Mouse (Mus musculus) MEL (cell line): ENCODE results near the gene Col4a1. TPM values are rescaled to one million over a fixed set of nuclear protein-coding genes. Genes with fewer than 3 reads are reported as not detected.

Experiments
- DNase-seq: peaks from one replicate; pipeline ENCODE4 v3.0.0; 2011; ENCODE audit warnings: low read depth, low spot score
- H3K27ac ChIP-seq: 2 replicates; pipeline ENCODE4 v1.5.1; 2012; ENCODE audit warnings: low read depth, mild to moderate bottlenecking, control low read depth, low read length, moderate library complexity; ENCODE audit not compliant: control insufficient read depth
- H3K27me3 ChIP-seq, 2 experiments: fragments of 150-350 bp in 1 of 2; sonication (generic) in 1 of 2; 2 replicates each; pipeline ENCODE4 v1.6.1; 2012; ENCODE audit warnings: low read length in 2 of 2, mild to moderate bottlenecking in 2 of 2, improper control_type of control experiment in 1 of 2, moderate library complexity in 1 of 2; ENCODE audit not compliant: insufficient read depth in 2 of 2, control insufficient read depth in 1 of 2
- H3K36me3 ChIP-seq, 2 experiments: 2 replicates each; pipeline ENCODE4 v1.6.1; 2012 to 2014; ENCODE audit warnings: low read length in 2 of 2, improper control_type of control experiment in 1 of 2, inconsistent platforms in 1 of 2, mild to moderate bottlenecking in 1 of 2; ENCODE audit not compliant: insufficient read depth in 2 of 2, control insufficient read depth in 1 of 2
- H3K4me1 ChIP-seq, 2 experiments: fragments of 150-350 bp in 1 of 2; sonication (generic) in 1 of 2; 2 replicates each; pipeline ENCODE4 v1.6.1; 2012; ENCODE audit warnings: low read length in 2 of 2, improper control_type of control experiment in 1 of 2, mild to moderate bottlenecking in 1 of 2; ENCODE audit not compliant: insufficient read depth in 2 of 2, control insufficient read depth in 1 of 2
- H3K4me3 ChIP-seq, 2 experiments: fragments of 150-350 bp in 1 of 2; sonication (generic) in 1 of 2; 2 replicates each; pipeline ENCODE4 v1.5.1; 2012; ENCODE audit warnings: low read depth in 2 of 2, low read length in 2 of 2, mild to moderate bottlenecking in 2 of 2, moderate library complexity in 2 of 2, control low read depth in 1 of 2, improper control_type of control experiment in 1 of 2; ENCODE audit not compliant: control insufficient read depth in 1 of 2, insufficient read depth in 1 of 2
- H3K79me2 ChIP-seq: 2 replicates; pipeline ENCODE4 v1.6.1; 2012; ENCODE audit warnings: mild to moderate bottlenecking, low read length, moderate library complexity; ENCODE audit not compliant: control insufficient read depth, poor library complexity, insufficient read depth
- H3K9ac ChIP-seq: 2 replicates; pipeline ENCODE4 v1.6.1; 2012; ENCODE audit warnings: low read depth, mild to moderate bottlenecking, control low read depth, low read length, moderate library complexity; ENCODE audit not compliant: control insufficient read depth, poor library complexity, severe bottlenecking
- H3K9me3 ChIP-seq: fragments of 150-350 bp; sonication (generic); replicated peaks from 2 replicates; pipeline ENCODE4 v1.6.1; 2012; ENCODE audit warnings: mild to moderate bottlenecking, low read length, improper control_type of control experiment, moderate library complexity; ENCODE audit not compliant: insufficient read depth
- BHLHE40 ChIP-seq: IDR thresholded peaks from 2 replicates; pipeline ENCODE4 v1.6.1; 2012; ENCODE audit warnings: low read depth, mild to moderate bottlenecking, inconsistent platforms, low read length, improper control_type of control experiment, borderline replicate concordance
- CHD1 ChIP-seq: IDR thresholded peaks from 2 replicates; pipeline ENCODE4 v1.6.1; 2012; ENCODE audit warnings: low read depth, mild to moderate bottlenecking, inconsistent platforms, low read length, improper control_type of control experiment
- CHD2 ChIP-seq: IDR thresholded peaks from 2 replicates; pipeline ENCODE4 v1.6.1; 2011; ENCODE audit warnings: low read length, improper control_type of control experiment
- CTCF ChIP-seq, 3 experiments: IDR thresholded peaks in 2 of 3; conservative IDR thresholded peaks in 1 of 3; 2 replicates each; pipeline ENCODE4 v1.5.1; 2011 to 2012; ENCODE audit warnings: low read length in 3 of 3, low read depth in 2 of 3, mild to moderate bottlenecking in 2 of 3, improper control_type of control experiment in 1 of 3, inconsistent platforms in 1 of 3, mixed read lengths in 1 of 3, moderate library complexity in 1 of 3; ENCODE audit not compliant: control insufficient read depth in 1 of 3, insufficient read depth in 1 of 3, poor library complexity in 1 of 3, severe bottlenecking in 1 of 3
- ELF1 ChIP-seq: IDR thresholded peaks from 2 replicates; pipeline ENCODE4 v1.6.1; 2014; ENCODE audit warnings: low read depth, mild to moderate bottlenecking, inconsistent platforms, low read length, improper control_type of control experiment, moderate library complexity
- EP300 ChIP-seq, 2 experiments: IDR thresholded peaks; 2 replicates each; pipeline ENCODE4 v1.6.1; 2011; ENCODE audit warnings: improper control_type of control experiment in 2 of 2, low read length in 2 of 2, low read depth in 1 of 2, mild to moderate bottlenecking in 1 of 2
- ETS1 ChIP-seq: IDR thresholded peaks from 2 replicates; pipeline ENCODE4 v1.6.1; 2012; ENCODE audit warnings: low read depth, mild to moderate bottlenecking, inconsistent platforms, low read length, improper control_type of control experiment, moderate library complexity
- GATA1 ChIP-seq: IDR thresholded peaks from 2 replicates; pipeline ENCODE4 v1.6.1; 2011; ENCODE audit warnings: low read depth, low read length, improper control_type of control experiment
- MAX ChIP-seq: IDR thresholded peaks from 2 replicates; pipeline ENCODE4 v1.6.1; 2011; ENCODE audit warnings: low read length, improper control_type of control experiment
- MXI1 ChIP-seq: IDR thresholded peaks from 2 replicates; pipeline ENCODE4 v1.6.1; 2011; ENCODE audit warnings: mild to moderate bottlenecking, low read depth, low read length, improper control_type of control experiment
- MYC ChIP-seq: IDR thresholded peaks from 2 replicates; pipeline ENCODE4 v1.6.1; 2011; ENCODE audit warnings: low read depth, mild to moderate bottlenecking, low read length, improper control_type of control experiment, moderate library complexity
- NELFE ChIP-seq: IDR thresholded peaks from 2 replicates; pipeline ENCODE4 v1.6.1; 2011; ENCODE audit warnings: low read depth, low read length, improper control_type of control experiment
- POLR2A ChIP-seq, 2 experiments: IDR thresholded peaks; 2 replicates each; pipeline ENCODE4 v1.6.1; 2011 to 2012; ENCODE audit warnings: low read length in 2 of 2, mild to moderate bottlenecking in 2 of 2, control low read depth in 1 of 2, improper control_type of control experiment in 1 of 2, low read depth in 1 of 2, moderate library complexity in 1 of 2; ENCODE audit not compliant: control insufficient read depth in 1 of 2, insufficient read depth in 1 of 2, poor library complexity in 1 of 2
- TBP ChIP-seq: IDR thresholded peaks from 2 replicates; pipeline ENCODE4 v1.8.0; 2011; ENCODE audit warnings: low read depth, low read length, improper control_type of control experiment
- TCF12 ChIP-seq: IDR thresholded peaks from 2 replicates; pipeline ENCODE4 v1.6.1; 2014; ENCODE audit warnings: low read depth, mild to moderate bottlenecking, inconsistent platforms, low read length, improper control_type of control experiment, moderate library complexity
- UBTF ChIP-seq: IDR thresholded peaks from 2 replicates; pipeline ENCODE4 v1.6.1; 2012; ENCODE audit warnings: low read depth, mild to moderate bottlenecking, inconsistent platforms, low read length, improper control_type of control experiment, moderate library complexity, borderline replicate concordance; ENCODE audit not compliant: insufficient read depth
- USF2 ChIP-seq, 2 experiments: IDR thresholded peaks; 2 replicates each; pipeline ENCODE4 v1.6.1; 2011 to 2012; ENCODE audit warnings: improper control_type of control experiment in 2 of 2, low read length in 2 of 2, borderline replicate concordance in 1 of 2, inconsistent platforms in 1 of 2, low read depth in 1 of 2, mild to moderate bottlenecking in 1 of 2; ENCODE audit not compliant: insufficient read depth in 1 of 2
- ZC3H11A ChIP-seq: IDR thresholded peaks from 2 replicates; pipeline ENCODE4 v1.6.1; 2012; ENCODE audit warnings: low read depth, mild to moderate bottlenecking, inconsistent platforms, low read length, improper control_type of control experiment
- ZKSCAN1 ChIP-seq: IDR thresholded peaks from 2 replicates; pipeline ENCODE4 v1.6.1; 2012; ENCODE audit warnings: low read depth, mild to moderate bottlenecking, inconsistent platforms, low read length, improper control_type of control experiment, moderate library complexity
- ZMIZ1 ChIP-seq: IDR thresholded peaks from 2 replicates; pipeline ENCODE4 v1.6.1; 2012; ENCODE audit warnings: low read depth, mild to moderate bottlenecking, inconsistent platforms, low read length, improper control_type of control experiment, moderate library complexity
- ZNF384 ChIP-seq: IDR thresholded peaks from 2 replicates; pipeline ENCODE4 v1.6.1; 2012; ENCODE audit warnings: low read depth, mild to moderate bottlenecking, inconsistent platforms, low read length, improper control_type of control experiment
- polyA plus RNA-seq, 2 experiments: library from polyadenylated mRNA; stranded (reverse) in 1 of 2; unstranded in 1 of 2; fragments of >175 nt in 1 of 2; fragments of >200 nt in 1 of 2; gene quantifications; 2 replicates each; pipeline versions ENCODE4 v1.2.1 to v1.2.4; 2012; ENCODE audit warnings: low replicate concordance in 2 of 2, low read depth in 1 of 2; ENCODE audit not compliant: insufficient read length in 2 of 2, insufficient read depth in 1 of 2, missing spikeins in 1 of 2
- total RNA-seq: library from RNA; depleted of rRNA; stranded (reverse); fragments of 300-350 nt; gene quantifications from 2 replicates; pipeline ENCODE4 v1.2.3, GENCODE M21; 2012

Gene Col4a1
- total and polyA plus RNA-seq, 3 experiments = 0.31 TPM; not detected in 2

DNA sequence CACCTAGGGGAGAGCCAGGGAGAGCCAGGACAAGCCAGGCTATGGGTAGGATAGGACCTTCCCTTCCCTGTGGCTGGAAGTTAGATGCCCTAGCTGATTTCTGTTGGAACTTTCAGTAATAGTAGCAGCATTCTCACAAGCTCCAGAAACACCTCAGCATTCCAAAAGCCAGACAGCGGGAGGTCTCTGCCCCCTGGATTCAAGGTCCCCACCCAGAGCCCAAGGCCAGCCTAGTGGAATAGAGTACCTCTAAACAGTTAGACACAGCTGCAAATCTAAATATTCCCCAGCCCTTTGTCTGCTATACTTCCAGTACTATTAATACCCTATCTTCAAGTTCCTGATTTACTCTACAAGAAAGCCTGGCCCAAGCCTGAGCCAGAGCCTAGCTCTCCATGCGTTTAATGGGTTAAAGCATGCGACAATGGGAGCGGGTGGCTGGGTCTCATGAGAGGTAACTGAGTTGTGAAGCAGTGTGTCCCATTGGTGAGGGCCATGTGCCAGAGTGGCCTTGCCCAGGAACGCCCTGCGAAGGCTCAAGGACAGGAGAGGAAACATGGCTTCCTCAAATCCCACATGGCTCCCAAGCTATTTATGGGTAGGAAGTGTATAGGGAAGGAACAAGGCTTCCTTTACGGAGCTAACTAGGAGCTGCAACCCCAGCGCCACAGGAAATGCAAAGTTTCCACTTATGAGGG, 15.3 kb downstream of the Col4a1 start:
- Histone ChIP-seq H3K27me3 (no peaks in the 10 kb centered on the region), H3K4me3 (no peak overlapping the region), H3K79me2 (no peaks in the 10 kb centered on the region), H3K9ac (no peak overlapping the region), H3K9me3 (no peaks in the 10 kb centered on the region), H3K36me3 (no peaks in the 10 kb centered on the region), H3K27ac (no peak overlapping the region), H3K4me1 (no peaks in the 10 kb centered on the region)
- DNase-seq = no peak
- no peak for TF ChIP-seq MYC
- TF ChIP-seq ZC3H11A = no peak
- no peak for TF ChIP-seq NELFE
- TF ChIP-seq MXI1 = no peak
- no peak for TF ChIP-seq CHD2
- no peak for TF ChIP-seq BHLHE40
- TF ChIP-seq EP300 (IDR thresholded peaks at IDR 0.05; ENCODE audit: low read depth in 1 of 2, low read length in 2 of 2) = no peak
- TF ChIP-seq POLR2A (IDR thresholded peaks at IDR 0.05; ENCODE audit: control insufficient read depth in 1 of 2, insufficient read depth in 1 of 2, low read depth in 1 of 2, low read length in 2 of 2, poor library complexity in 1 of 2) = no peak
- no peak for TF ChIP-seq CHD1
- TF ChIP-seq TBP = no peak
- TF ChIP-seq ZNF384 = no peak
- TF ChIP-seq USF2 (IDR thresholded peaks at IDR 0.05; ENCODE audit: borderline replicate concordance in 1 of 2, insufficient read depth in 1 of 2, low read depth in 1 of 2, low read length in 2 of 2) = no peak
- no peak for TF ChIP-seq ETS1
- TF ChIP-seq ZMIZ1 = no peak
- no peak for TF ChIP-seq ZKSCAN1
- no peak for TF ChIP-seq ELF1
- no peak for TF ChIP-seq CTCF (IDR thresholded peaks at IDR 0.05 in 2 of 3, conservative IDR thresholded peaks at IDR 0.05 in 1 of 3; ENCODE audit: control insufficient read depth in 1 of 3, insufficient read depth in 1 of 3, low read depth in 2 of 3, low read length in 3 of 3, poor library complexity in 1 of 3, severe bottlenecking in 1 of 3)
- no peak for TF ChIP-seq MAX
- TF ChIP-seq TCF12 = no peak
- TF ChIP-seq UBTF = no peak

DNA sequence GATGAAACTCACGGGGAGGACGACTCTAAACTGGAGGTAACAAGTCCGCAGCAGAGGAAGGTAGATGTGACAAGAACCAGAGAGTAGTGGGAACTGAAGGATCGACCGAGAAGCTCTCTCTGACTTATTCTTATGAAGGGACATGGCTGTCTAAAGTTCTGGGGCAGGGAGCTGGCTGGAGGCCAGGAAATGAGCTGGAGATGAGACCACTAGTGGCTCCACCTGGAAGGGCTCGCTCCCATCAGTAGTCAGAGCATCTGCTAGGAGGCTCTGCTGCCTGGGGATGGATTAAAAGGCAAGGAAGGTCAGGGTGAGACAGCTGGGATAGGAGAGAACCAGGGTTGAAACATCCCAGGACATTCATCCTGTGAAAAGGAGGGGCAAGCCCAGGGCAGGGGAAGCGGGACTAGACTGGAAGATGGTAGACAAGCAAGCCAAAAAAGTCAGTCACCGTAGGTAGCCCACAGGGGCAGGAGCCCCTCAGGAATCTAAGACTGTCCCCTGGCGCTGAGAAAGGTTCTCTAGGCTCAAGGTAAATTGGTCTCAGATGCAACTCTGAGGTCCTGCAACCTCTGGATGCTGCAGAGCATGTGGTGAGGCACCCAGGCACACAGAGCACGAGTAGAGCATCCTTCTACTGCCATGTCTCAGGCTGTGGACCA, 16.2 kb downstream of the Col4a1 start:
- no peak for DNase-seq
- no peak overlapping the region for H3K9ac ChIP-seq
- H3K4me1 ChIP-seq = no peaks in the 10 kb centered on the region
- TF ChIP-seq USF2 (IDR thresholded peaks at IDR 0.05; ENCODE audit: borderline replicate concordance in 1 of 2, insufficient read depth in 1 of 2, low read depth in 1 of 2, low read length in 2 of 2) (no peak), GATA1 (no peak), BHLHE40 (no peak), EP300 (IDR thresholded peaks at IDR 0.05; ENCODE audit: low read depth in 1 of 2, low read length in 2 of 2) (no peak), ZC3H11A (no peak), ZNF384 (no peak)
- no peak overlapping the region for H3K4me3 ChIP-seq
- H3K79me2 ChIP-seq = no peaks in the 10 kb centered on the region
- no peaks in the 10 kb centered on the region for H3K36me3 ChIP-seq
- H3K9me3 ChIP-seq = no peaks in the 10 kb centered on the region
- no peaks in the 10 kb centered on the region for H3K27me3 ChIP-seq
- no peak overlapping the region for H3K27ac ChIP-seq
